Mouse (Mus musculus) liver, embryonic 14.5 days (tissue): ENCODE data around the gene Mogat1. TPM values are rescaled to one million over a fixed set of nuclear protein-coding genes. Genes with fewer than 3 reads are reported as not detected.

Experiments
- ATAC-seq: fragments of 200-750 bp; cut with Nextera tagmentation; 2 replicates; pipeline ENCODE4 v1.8.0; 2017; ENCODE audit warnings: moderate number of reproducible peaks, mild to moderate bottlenecking, moderate library complexity; ENCODE audit not compliant: insufficient read depth
- DNase-seq, 3 experiments: peaks; one replicate each; pipeline ENCODE4 v3.0.0-alpha.2; 2012 to 2013; ENCODE audit warnings: low read depth in 3 of 3, low spot score in 3 of 3
- H3K27ac ChIP-seq: fragments of 300-500 bp; sonication (generic); 2 replicates; pipeline ENCODE4 v1.5.1; 2014; ENCODE audit warnings: moderate library complexity, mild to moderate bottlenecking, control low read depth, inconsistent platforms
- H3K27me3 ChIP-seq: fragments of 300-500 bp; sonication (generic); 2 replicates; pipeline ENCODE4 v1.6.1; 2014; ENCODE audit warnings: mild to moderate bottlenecking, low read length, moderate library complexity; ENCODE audit not compliant: control insufficient read depth, insufficient read depth
- H3K36me3 ChIP-seq: fragments of 300-500 bp; sonication (generic); replicated peaks from 2 replicates; pipeline ENCODE4 v1.6.1; 2014; ENCODE audit warnings: low read depth; ENCODE audit not compliant: control insufficient read depth, insufficient read depth
- H3K4me1 ChIP-seq, 2 experiments: fragments of 200-500 bp in 1 of 2; fragments of 300-500 bp in 1 of 2; sonication (generic) in 1 of 2; replicated peaks; 2 replicates each; pipeline ENCODE4 v1.6.1; 2012 to 2014; ENCODE audit warnings: antibody characterized with exemption in 1 of 2, inconsistent platforms in 1 of 2, low read length in 1 of 2; ENCODE audit not compliant: control insufficient read depth in 2 of 2, insufficient read depth in 2 of 2
- H3K4me2 ChIP-seq: fragments of 300-500 bp; sonication (generic); 2 replicates; pipeline ENCODE4 v1.6.1; 2014; ENCODE audit warnings: low read depth, mild to moderate bottlenecking, control low read depth, moderate library complexity
- H3K4me3 ChIP-seq, 2 experiments: fragments of 200-500 bp in 1 of 2; fragments of 300-500 bp in 1 of 2; sonication (generic) in 1 of 2; 2 replicates each; pipeline ENCODE4 v1.5.1; 2012 to 2014; ENCODE audit warnings: low read depth in 2 of 2, low read length in 2 of 2, mild to moderate bottlenecking in 2 of 2, control low read depth in 1 of 2, inconsistent platforms in 1 of 2, moderate library complexity in 1 of 2; ENCODE audit not compliant: insufficient read depth in 1 of 2
- H3K9ac ChIP-seq: fragments of 300-500 bp; sonication (generic); replicated peaks from 2 replicates; pipeline ENCODE4 v1.6.1; 2014; ENCODE audit warnings: mild to moderate bottlenecking, control low read depth, moderate library complexity
- H3K9me3 ChIP-seq: fragments of 300-500 bp; sonication (generic); 2 replicates; pipeline ENCODE4 v1.6.1; 2016; ENCODE audit warnings: low read length, mixed read lengths; ENCODE audit not compliant: control insufficient read depth
- CTCF ChIP-seq: IDR thresholded peaks from 2 replicates; pipeline ENCODE4 v1.5.1; 2016; ENCODE audit warnings: antibody characterized with exemption, low read depth, control low read depth
- EP300 ChIP-seq: IDR thresholded peaks from 2 replicates; pipeline ENCODE4 v1.6.1; 2016; ENCODE audit warnings: antibody characterized with exemption, low read depth
- WGBS: fragments of 180-500 bp; shearing (Covaris S2); extraction: QIAGEN DNeasy Blood & Tissue Kit; methylation state at CpG from one replicate; pipeline ENCODE4 v1.1.7; 2014; ENCODE audit not compliant: insufficient replicate concordance; 5-methylcytosine and 5-hydroxymethylcytosine counted together
- polyA plus RNA-seq, 2 experiments: library from polyadenylated mRNA; depleted of rRNA in 1 of 2; stranded (reverse) in 1 of 2; unstranded in 1 of 2; fragments of >200 nt; fragmentation: Nextera tagmentation in 1 of 2; extraction: Ambion mirVana in 1 of 2; gene quantifications; 2 replicates each; pipeline versions ENCODE4 v1.2.1 to v1.2.3; 2012 to 2014

Gene Mogat1
- polyA plus RNA-seq (2012; rRNA removed) (0.08 TPM in 1 of 2 replicates, not detected in the other), polyA plus RNA-seq (2014; fragmentation: Nextera tagmentation; extraction: Ambion mirVana) (not detected in 2 replicates)

DNA sequence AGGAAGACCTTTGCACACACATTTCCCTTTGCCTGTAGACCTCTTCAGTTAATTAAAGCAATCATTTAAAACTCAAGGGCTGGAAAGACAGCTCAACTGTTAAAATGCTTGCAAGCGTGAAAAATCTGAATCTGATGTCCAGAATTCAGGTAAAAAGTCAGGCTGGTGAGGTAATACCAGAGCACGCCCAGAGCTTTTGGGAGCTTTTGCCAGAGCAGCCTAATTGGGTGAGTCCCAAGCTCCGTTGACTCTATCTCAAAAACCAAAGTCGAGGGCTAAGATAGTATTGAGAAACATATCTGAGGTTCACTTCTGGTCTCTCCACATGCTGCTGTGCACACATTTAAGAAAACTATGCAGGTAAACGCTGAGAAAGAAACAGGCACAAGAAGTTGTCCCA, at the start of gene Mogat1:
Gene Mogat1, plus strand, starts transcription at position 130 of the 400 bp plus-strand sequence.
- H3K4me1 ChIP-seq = no peaks in the 10 kb centered on the region
- DNase-seq = no peak
- no peak within 1 kb of the TSS for H3K4me2 ChIP-seq
- peaks cover 4% of the 10 kb centered on the region; the same call in 1 of the 2 replicates for H3K27me3 ChIP-seq
- no peak within 1 kb of the TSS for H3K27ac ChIP-seq
- 50% methylated on average over 5 of the region's 5 CpGs for WGBS
- H3K36me3 ChIP-seq = no peaks in the 10 kb centered on the region
- no peak within 1 kb of the TSS for H3K9ac ChIP-seq
- ATAC-seq = no peak
- H3K4me3 ChIP-seq = no peak within 1 kb of the TSS
- TF ChIP-seq CTCF (no peak), EP300 (no peak)
- H3K9me3 ChIP-seq = no peaks in the 10 kb centered on the region

- H3K36me3 ChIP-seq = peaks cover 45% of the 10 kb centered on the region
Measured at GRCm38 (mm10) chr1:78472441-78472840, 38.4 kb upstream of the Mogat1 start.

GRCm38 (mm10) chr1:78483430-78483829, 27.4 kb upstream of the Mogat1 start:
- no peak for ATAC-seq
- H3K4me2 ChIP-seq = no peak overlapping the region
- H3K4me3 ChIP-seq = no peak overlapping the region
- DNase-seq = no peak
- no peak overlapping the region for H3K9ac ChIP-seq
- WGBS = 85% methylated on average over 3 of the region's 3 CpGs
- peaks cover 4% of the 10 kb centered on the region in 2 experiments for H3K4me1 ChIP-seq
- no peaks in the 10 kb centered on the region for H3K27me3 ChIP-seq
- H3K27ac ChIP-seq = no peak overlapping the region
- TF ChIP-seq EP300 = no peak
- TF ChIP-seq CTCF = no peak
- peaks cover 8% of the 10 kb centered on the region for H3K36me3 ChIP-seq
- no peaks in the 10 kb centered on the region for H3K9me3 ChIP-seq

More at GRCm38 (mm10) chr1:78472441-78472840, 38.4 kb upstream of the Mogat1 start:
- WGBS = 76% methylated on average over 5 of the region's 5 CpGs
- Histone ChIP-seq H3K9me3 (no peaks in the 10 kb centered on the region), H3K9ac (no peak overlapping the region), H3K4me2 (no peak overlapping the region), H3K4me1 (no peaks in the 10 kb centered on the region), H3K27ac (no peak overlapping the region), H3K27me3 (no peaks in the 10 kb centered on the region), H3K4me3 (no peak overlapping the region)
- ATAC-seq (no peak), DNase-seq (no peak)
- TF ChIP-seq CTCF (no peak), EP300 (no peak)

DNA sequence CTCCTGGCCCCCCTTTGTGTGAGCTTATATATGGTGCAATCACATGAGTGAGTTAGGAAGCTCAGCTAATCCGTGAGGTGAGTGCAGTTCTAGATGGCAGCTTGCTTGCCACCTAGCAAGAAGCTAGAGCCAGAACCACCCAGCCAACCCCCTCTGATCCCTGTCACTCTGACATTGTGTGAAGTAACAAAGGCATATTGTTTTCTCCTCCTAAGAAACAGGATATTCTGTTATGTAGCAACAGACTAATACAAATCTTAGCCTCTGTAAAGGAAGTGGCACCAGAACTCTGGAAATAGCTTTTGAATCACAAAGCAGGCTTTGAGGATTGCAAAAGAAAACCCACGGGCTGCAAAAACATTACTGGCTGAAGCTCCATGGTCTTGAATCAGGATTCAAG, 26.4 kb upstream of the Mogat1 start:
- no peak for ATAC-seq
- TF ChIP-seq CTCF = no peak
- no peak for TF ChIP-seq EP300
- Histone ChIP-seq H3K4me2 (no peak overlapping the region), H3K4me1 (peaks cover 4% of the 10 kb centered on the region in 2 experiments), H3K9me3 (no peaks in the 10 kb centered on the region), H3K27ac (no peak overlapping the region), H3K9ac (no peak overlapping the region), H3K36me3 (peaks cover 5% of the 10 kb centered on the region), H3K4me3 (no peak overlapping the region), H3K27me3 (no peaks in the 10 kb centered on the region)
- 69% methylated on average over 2 of the region's 2 CpGs for WGBS
- no peak for DNase-seq

- DNase-seq (no peak), ATAC-seq (no peak)
- peak overlapping the region; percentile 90 for H3K9ac ChIP-seq
- peak overlapping the region; percentile 83 to 98 for H3K4me3 ChIP-seq
- 1% methylated on average over 28 of the region's 28 CpGs for WGBS
- no peaks in the 10 kb centered on the region for H3K27me3 ChIP-seq
- H3K27ac ChIP-seq = peak overlapping the region; percentile 58
- no peaks in the 10 kb centered on the region; the same call in 1 of the 2 replicates for H3K36me3 ChIP-seq
- TF ChIP-seq CTCF (no peak), EP300 (no peak)
- peaks cover 9 to 11% of the 10 kb centered on the region in 2 experiments for H3K4me1 ChIP-seq
- H3K4me2 ChIP-seq = peak overlapping the region; percentile 90
- H3K9me3 ChIP-seq = no peaks in the 10 kb centered on the region
Measured at GRCm38 (mm10) chr1:78488427-78488751, 22.4 kb upstream of the Mogat1 start.
